Mouse (Mus musculus) heart, embryonic 14.5 days (tissue): Measurements from ENCODE around the gene Clic6. TPM values are rescaled to one million over a fixed set of nuclear protein-coding genes. Genes with fewer than 3 reads are reported as not detected.

Experiments used
- ATAC-seq: fragments of 200-750 bp; cut with Nextera tagmentation; 2 replicates; pipeline ENCODE4 v1.8.0; 2017; ENCODE audit warnings: low read depth, moderate TSS enrichment; ENCODE audit not compliant: insufficient number of reproducible peaks, insufficient read depth, low FRiP score
- H3K27ac ChIP-seq, 2 experiments: fragments of 200-500 bp in 1 of 2; fragments of 300-500 bp in 1 of 2; sonication (generic) in 1 of 2; replicated peaks in 1 of 2; 2 replicates each; pipeline ENCODE4 v1.5.1; 2012 to 2014; ENCODE audit warnings: low read depth in 2 of 2, low read length in 2 of 2, control low read depth in 1 of 2, mild to moderate bottlenecking in 1 of 2, mixed read lengths in 1 of 2; ENCODE audit not compliant: control insufficient read depth in 1 of 2, insufficient read depth in 1 of 2
- H3K27me3 ChIP-seq: fragments of 300-500 bp; sonication (generic); 2 replicates; pipeline ENCODE4 v1.6.1; 2014; ENCODE audit warnings: mild to moderate bottlenecking, low read length, control low read depth; ENCODE audit not compliant: control insufficient read depth, insufficient read depth
- H3K36me3 ChIP-seq: fragments of 300-500 bp; sonication (generic); 2 replicates; pipeline ENCODE4 v1.6.1; 2014; ENCODE audit warnings: mild to moderate bottlenecking, control low read depth, low read length, mixed read lengths; ENCODE audit not compliant: control insufficient read depth, insufficient read depth
- H3K4me1 ChIP-seq, 2 experiments: fragments of 200-500 bp in 1 of 2; fragments of 300-500 bp in 1 of 2; sonication (generic) in 1 of 2; 2 replicates each; pipeline ENCODE4 v1.6.1; 2012 to 2014; ENCODE audit warnings: low read length in 2 of 2, control low read depth in 1 of 2, mixed read lengths in 1 of 2; ENCODE audit not compliant: control insufficient read depth in 2 of 2, insufficient read depth in 2 of 2
- H3K4me2 ChIP-seq: fragments of 300-500 bp; sonication (generic); 2 replicates; pipeline ENCODE4 v1.6.1; 2014; ENCODE audit warnings: mild to moderate bottlenecking, low read length
- H3K4me3 ChIP-seq, 2 experiments: fragments of 200-500 bp in 1 of 2; fragments of 300-500 bp in 1 of 2; sonication (generic) in 1 of 2; 2 replicates each; pipeline ENCODE4 v1.5.1; 2012 to 2014; ENCODE audit warnings: low read length in 2 of 2, mild to moderate bottlenecking in 2 of 2, control low read depth in 1 of 2, low read depth in 1 of 2, moderate library complexity in 1 of 2; ENCODE audit not compliant: control insufficient read depth in 1 of 2, insufficient read depth in 1 of 2
- H3K9ac ChIP-seq: fragments of 300-500 bp; sonication (generic); 2 replicates; pipeline ENCODE4 v1.6.1; 2014; ENCODE audit warnings: mild to moderate bottlenecking, low read length
- H3K9me3 ChIP-seq: fragments of 300-500 bp; sonication (generic); 2 replicates; pipeline ENCODE4 v1.6.1; 2016; ENCODE audit warnings: low read length, control low read depth; ENCODE audit not compliant: control insufficient read depth
- WGBS: fragments of 180-500 bp; shearing (Covaris S2); extraction: QIAGEN DNeasy Blood & Tissue Kit; methylation state at CpG from one replicate; pipeline ENCODE4 v1.1.7; 2014; 5-methylcytosine and 5-hydroxymethylcytosine counted together
- polyA plus RNA-seq: library from polyadenylated mRNA; unstranded; fragments of >200 nt; fragmentation: Nextera tagmentation; extraction: Ambion mirVana; gene quantifications from 2 replicates; pipeline ENCODE4 v1.2.1, GENCODE M21; 2014

The Clic6 gene
- polyA plus RNA-seq, 1 experiment from 2014 or later, result 0.72 TPM

DNA sequence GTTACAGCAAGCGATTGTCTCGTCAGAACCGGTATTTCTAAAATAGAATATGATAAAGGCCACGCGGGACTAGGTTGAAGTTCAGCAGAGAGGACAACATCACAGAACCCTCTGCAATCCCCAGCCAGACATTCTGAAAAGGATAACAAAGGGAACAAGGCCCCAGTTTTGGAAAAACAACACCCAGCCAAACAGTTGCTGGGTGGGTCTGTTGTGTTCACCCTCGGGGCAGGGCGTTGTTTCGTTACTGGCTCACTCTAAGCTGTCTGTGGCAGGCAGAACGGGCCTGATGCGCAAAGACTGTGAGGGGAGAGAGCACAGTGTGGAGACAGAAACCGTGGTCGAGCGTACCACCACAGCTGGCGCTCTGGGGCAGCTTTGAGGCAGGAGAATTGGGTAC, 17.1 kb upstream of the Clic6 start:
- H3K4me1 ChIP-seq, result peaks cover 14 to 15% of the 10 kb centered on the region in 2 experiments
- no peaks in the 10 kb centered on the region for H3K36me3 ChIP-seq
- no peak overlapping the region; the same call in 1 of the 2 replicates for H3K9ac ChIP-seq
- H3K4me2 ChIP-seq, result no peak overlapping the region
- no peak for ATAC-seq
- 57% methylated on average over 14 of the region's 14 CpGs for WGBS
- no peaks in the 10 kb centered on the region for H3K27me3 ChIP-seq
- H3K27ac ChIP-seq, result no peak overlapping the region
- H3K9me3 ChIP-seq, result no peaks in the 10 kb centered on the region
- H3K4me3 ChIP-seq, result no peak overlapping the region

GRCm38 (mm10) chr16:92470706-92471105, 14.8 kb upstream of the Clic6 start, which contains the start of gene Rcan1:
TSS of gene Rcan1 (minus strand) at chr16:92470867.
- Histone ChIP-seq H3K27me3 (no peaks in the 10 kb centered on the region), H3K36me3 (no peaks in the 10 kb centered on the region), H3K4me1 (peaks cover 2 to 7% of the 10 kb centered on the region in 2 experiments; a peak in 2 of 4 replicates), H3K9ac (no peak within 1 kb of the TSS), H3K4me3 (no peak within 1 kb of the TSS), H3K4me2 (no peak within 1 kb of the TSS), H3K9me3 (no peaks in the 10 kb centered on the region), H3K27ac (no peak within 1 kb of the TSS)
- WGBS, result 79% methylated on average over 6 of the region's 6 CpGs
- no peak for ATAC-seq

GRCm38 (mm10) chr16:92472898-92473297, 12.6 kb upstream of the Clic6 start:
- Histone ChIP-seq H3K9me3 (no peaks in the 10 kb centered on the region), H3K4me1 (peaks cover 2 to 7% of the 10 kb centered on the region in 2 experiments; a peak in 2 of 4 replicates), H3K9ac (no peak overlapping the region), H3K27ac (no peak overlapping the region), H3K4me3 (no peak overlapping the region), H3K36me3 (no peaks in the 10 kb centered on the region), H3K4me2 (no peak overlapping the region), H3K27me3 (no peaks in the 10 kb centered on the region)
- WGBS, result 53% methylated on average over 3 of the region's 3 CpGs
- no peak for ATAC-seq

DNA sequence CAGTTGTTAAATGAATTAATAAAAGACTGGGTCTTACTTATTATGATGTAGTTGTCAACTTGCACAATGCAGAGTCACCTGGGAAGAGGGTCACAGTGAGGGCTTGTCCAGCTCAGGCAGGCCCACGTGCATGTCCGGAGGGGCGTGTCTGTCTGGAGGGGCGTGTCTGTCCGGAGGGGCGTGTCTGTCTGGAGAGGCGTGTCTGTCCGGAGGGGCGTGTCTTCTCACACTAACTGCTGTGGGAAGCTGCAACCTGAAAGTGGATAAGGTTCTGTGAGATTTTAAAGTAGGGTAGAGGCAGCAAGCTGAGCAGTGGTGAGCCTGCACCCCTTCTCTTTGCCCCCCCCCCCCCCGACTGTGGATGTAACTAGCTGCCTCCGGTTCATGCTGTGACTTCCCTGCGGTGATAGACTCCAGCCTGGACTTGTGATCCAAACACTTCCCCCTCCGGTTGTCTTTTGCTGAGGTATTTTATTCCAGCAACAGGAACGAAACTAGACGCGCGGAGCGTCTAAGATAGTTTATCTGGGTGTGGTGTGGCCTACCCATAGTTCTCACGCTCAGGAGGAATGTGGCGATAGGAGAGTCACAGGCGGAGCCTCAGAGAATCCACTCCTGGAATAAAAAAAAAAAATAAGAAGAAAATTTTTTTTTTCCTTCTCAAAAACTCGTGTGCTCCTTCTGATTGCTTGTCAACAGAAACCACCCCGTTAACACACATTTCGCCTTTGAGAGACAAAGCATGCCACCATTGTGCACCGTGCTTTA, 10.3 kb upstream of the Clic6 start:
- H3K27me3 ChIP-seq, result peaks cover 13% of the 10 kb centered on the region
- H3K27ac ChIP-seq, result peak overlapping the region in 1 of 2 experiments; percentile 41; a peak in 2 of 4 replicates
- peak; percentile 69; the same call in 1 of the 2 replicates for ATAC-seq
- WGBS, result 30% methylated on average over 25 of the region's 25 CpGs
- H3K4me2 ChIP-seq, result peak overlapping the region; percentile 53
- peak overlapping the region in 1 of 2 experiments; percentile 18; a peak in 2 of 4 replicates for H3K4me3 ChIP-seq
- H3K9me3 ChIP-seq, result no peaks in the 10 kb centered on the region
- no peaks in the 10 kb centered on the region for H3K36me3 ChIP-seq
- peaks cover 2 to 7% of the 10 kb centered on the region in 2 experiments; a peak in 2 of 4 replicates for H3K4me1 ChIP-seq
- H3K9ac ChIP-seq, result no peak overlapping the region; the same call in 1 of the 2 replicates

DNA sequence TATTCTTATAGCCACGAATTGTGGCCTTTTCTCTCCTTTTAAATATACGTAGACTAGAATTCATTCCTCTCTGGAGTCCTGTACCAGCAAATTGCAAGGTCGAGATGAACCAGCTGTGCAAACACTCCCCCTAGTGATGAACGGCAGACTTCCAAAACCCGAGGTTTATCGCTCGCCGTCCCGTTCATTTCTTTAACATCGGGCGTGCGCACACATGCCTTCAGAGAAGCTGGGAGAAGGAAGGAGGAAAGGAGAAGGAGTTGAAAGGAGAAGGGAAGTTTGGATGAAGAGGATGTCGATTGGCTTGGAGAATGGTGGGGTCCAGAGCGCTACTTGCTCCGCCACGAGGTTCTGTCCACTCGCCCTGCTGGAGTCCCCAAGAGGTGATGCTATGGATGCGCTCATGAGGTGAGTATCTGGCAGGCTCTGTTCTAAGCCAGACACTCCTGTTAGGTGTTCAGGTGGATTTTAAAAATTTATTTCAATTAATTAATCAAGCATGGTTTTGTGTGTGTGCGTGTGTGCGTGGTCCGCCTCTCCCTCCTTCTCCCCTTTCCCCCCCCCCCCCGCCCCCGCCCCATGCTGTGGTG, 6.9 kb upstream of the Clic6 start:
- Histone ChIP-seq H3K4me1 (peaks cover 2 to 7% of the 10 kb centered on the region in 2 experiments; a peak in 2 of 4 replicates), H3K4me2 (peak overlapping the region; percentile 62), H3K9me3 (no peaks in the 10 kb centered on the region), H3K4me3 (peak overlapping the region; percentile 4 to 30; a peak in 3 of 4 replicates), H3K27ac (no peak overlapping the region), H3K27me3 (peaks cover 13% of the 10 kb centered on the region), H3K9ac (peak overlapping the region; percentile 57), H3K36me3 (no peaks in the 10 kb centered on the region)
- WGBS, result 16% methylated on average over 22 of the region's 23 CpGs
- ATAC-seq, result no peak

GRCm38 (mm10) chr16:92487086-92487485, 1.6 kb downstream of the Clic6 start:
- H3K4me2 ChIP-seq, result no peak overlapping the region
- WGBS, result 68% methylated on average over 6 of the region's 6 CpGs
- ATAC-seq, result no peak

DNA sequence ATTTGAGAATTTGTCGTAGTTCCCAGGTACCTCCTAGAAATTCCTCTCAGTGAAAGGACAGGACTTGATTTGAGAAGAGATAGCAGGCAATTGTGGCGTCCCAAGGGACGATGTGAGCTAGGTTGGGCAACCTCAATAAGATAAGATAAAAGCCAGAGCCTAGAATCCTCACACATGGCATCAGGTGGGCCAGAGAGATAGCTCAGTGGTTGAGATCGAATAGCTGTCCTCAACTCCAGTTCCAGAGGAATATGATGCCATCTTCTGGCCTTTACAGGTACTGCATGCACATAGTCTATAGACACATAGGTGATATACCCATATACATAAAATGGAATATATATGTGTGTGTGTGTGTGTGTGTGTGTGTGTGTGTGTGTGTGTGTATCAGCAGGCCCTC, 2.0 kb downstream of the Clic6 start:
- Histone ChIP-seq H3K4me2 (no peak overlapping the region), H3K9ac (no peak overlapping the region), H3K4me1 (peaks cover 2 to 5% of the 10 kb centered on the region in 2 experiments; a peak in 3 of 4 replicates), H3K9me3 (no peaks in the 10 kb centered on the region), H3K36me3 (no peaks in the 10 kb centered on the region), H3K27ac (no peak overlapping the region), H3K27me3 (0 out of 2 replicates have a peak, but pooled peaks cover 3% of the 10 kb centered on the region), H3K4me3 (no peak overlapping the region)
- ATAC-seq, result no peak
- WGBS, result 52% methylated on average over 4 of the region's 4 CpGs

More at GRCm38 (mm10) chr16:92487086-92487485, 1.6 kb downstream of the Clic6 start:
- Histone ChIP-seq H3K9me3 (no peaks in the 10 kb centered on the region), H3K36me3 (no peaks in the 10 kb centered on the region), H3K9ac (no peak overlapping the region), H3K4me3 (no peak overlapping the region), H3K27ac (no peak overlapping the region), H3K4me1 (peaks cover 0 to under 1% of the 10 kb centered on the region in 2 experiments; a peak in 2 of 4 replicates), H3K27me3 (0 out of 2 replicates have a peak, but pooled peaks cover 3% of the 10 kb centered on the region)
